In genomic region chr1:38987865-38988211, GRCm38 (mm10) we compare ENCODE assay signal across 9 mouse cellular contexts. TPM values are rescaled to one million over a fixed set of nuclear protein-coding genes. Genes with fewer than 3 reads are reported as not detected.
DNase-seq lines count a peak whose midpoint lies in the region; ATAC-seq and TF ChIP-seq lines count a peak whose summit lies in the region.
"Had no signal": no experiment of that assay in that cellular context is flagged by ENCODE, and none has a peak within 500 bp of the region (broad histone marks: within the 10 kb centered on the region; RNA-seq: fewer than 3 reads in every experiment).

No protein-coding gene starts in this region.

- H3K4me1 ChIP-seq in E14TG2a.4 (replicated peaks; ENCODE audit: low read depth, low read length): peaks cover 28% of the 10 kb centered on the region
- peaks cover 7% of the 10 kb centered on the region; the same call in 1 of the 2 replicates for H3K4me1 ChIP-seq in forebrain, postnatal 0 days (ENCODE audit: insufficient read depth)

- H3K9ac ChIP-seq in forebrain, postnatal 0 days: peak overlapping the region; percentile 78

- H3K4me2 ChIP-seq in forebrain, postnatal 0 days (ENCODE audit: low read depth): peak overlapping the region; percentile 83

- WGBS in forebrain, postnatal 0 days: under 1% methylated on average over 25 of the region's 25 CpGs

- H3K9me3 ChIP-seq in E14TG2a.4 (ENCODE audit: low read length): no peaks in the 10 kb centered on the region
- no peaks in the 10 kb centered on the region for H3K9me3 ChIP-seq in forebrain, postnatal 0 days (ENCODE audit: low read length)

- peaks cover 24% of the 10 kb centered on the region for H3K36me3 ChIP-seq in E14TG2a.4 (ENCODE audit: insufficient read depth, low read length)
- H3K36me3 ChIP-seq in forebrain, postnatal 0 days (ENCODE audit: insufficient read depth): peaks cover 8% of the 10 kb centered on the region

- no peak for DNase-seq in gastrocnemius, adult 2 months
- no peak for DNase-seq in gastrocnemius, postnatal 4 days (ENCODE audit: low spot score in 2 of 2)
- no peak for DNase-seq in forebrain, postnatal 0 days
- DNase-seq in right cerebral cortex, postnatal 36 days (ENCODE audit: low spot score in 2 of 2): no peak
- no peak for DNase-seq in thymus, postnatal 0 days (ENCODE audit: low spot score)
- no peak for DNase-seq in layer of hippocampus, postnatal 25 days (ENCODE audit: extremely low spot score in 1 of 2, low spot score in 1 of 2)

- H3K4me3 ChIP-seq in gastrocnemius, adult 2 months: peak overlapping the region; percentile 96
- H3K4me3 ChIP-seq in E14TG2a.4 (replicated peaks; ENCODE audit: low read length): peak overlapping the region; percentile 93
- peak overlapping the region; percentile 73 for H3K4me3 ChIP-seq in forebrain, postnatal 0 days (ENCODE audit: low read depth, low read length)

- ATAC-seq in forebrain, postnatal 0 days: peak; percentile 81
- ATAC-seq in megakaryocyte, adult 5-6 weeks (ENCODE audit: poor library complexity, severe bottlenecking): peak; percentile 75

- intact Hi-C loops in gastrocnemius, adult 2 months (cut with DNase I): loop anchor here (5.0 kb wide), 1 partner anchor 589 kb away; the partner anchor contains the start of gene Rnf149

- no peak for TF ChIP-seq CTCF in gastrocnemius, adult 2 months (IDR thresholded peaks at IDR 0.05)
- TF ChIP-seq CTCF in E14TG2a.4 (conservative IDR thresholded peaks at IDR 0.05; ENCODE audit: low read length): no peak
- TF ChIP-seq CTCF in forebrain, postnatal 0 days (IDR thresholded peaks at IDR 0.05; ENCODE audit: low read depth): no peak

- peak overlapping the region; percentile 97 for H3K27ac ChIP-seq in gastrocnemius, adult 2 months
- H3K27ac ChIP-seq in forebrain, postnatal 0 days (ENCODE audit: low read depth, low read length): peak overlapping the region; percentile 66

- no peaks in the 10 kb centered on the region for H3K27me3 ChIP-seq in E14TG2a.4 (ENCODE audit: insufficient read depth, low read length)
- no peaks in the 10 kb centered on the region for H3K27me3 ChIP-seq in forebrain, postnatal 0 days (ENCODE audit: insufficient read depth, low read length)

RNA-seq across cellular contexts. Expression of gene Pdcl3, which starts 2.4 kb away (rescaled TPM):
- 10 to 100 TPM; 68.9 to 69.1 TPM for total RNA-seq in gastrocnemius, adult 2 months (2021)
- total RNA-seq in gastrocnemius, postnatal 4 days (2021): 10 to 100 TPM; 87.1 to 93.4 TPM
- 58.4 and 73.2 TPM in 2 replicates for total RNA-seq in forebrain, postnatal 0 days (2014; rRNA removed)
- 157 and 159 TPM in 2 replicates for polyA plus RNA-seq in forebrain, postnatal 0 days (2015; fragmentation: Nextera tagmentation; extraction: Ambion mirVana)
- total RNA-seq in megakaryocyte, adult 5-6 weeks (2015): 77.5 and 88.7 TPM in 2 replicates
- total RNA-seq in megakaryocyte, adult 5-6 weeks (2017): 49.2 and 58.5 TPM in 2 replicates
- polyA plus RNA-seq in thymus, postnatal 0 days (2015; fragmentation: Nextera tagmentation; extraction: Ambion mirVana): 117 and 123 TPM in 2 replicates
- 10 to 100 TPM; 36.3 to 36.6 TPM for total RNA-seq in layer of hippocampus, postnatal 25 days (2021)

RNA-seq across cellular contexts. Expression of gene Nms, which starts 48.9 kb away (rescaled TPM):
- total RNA-seq in gastrocnemius, adult 2 months (2021): not detected
- total RNA-seq in gastrocnemius, postnatal 4 days (2021): not detected
- 0.15 and 1.3 TPM in 2 replicates for total RNA-seq in forebrain, postnatal 0 days (2014; rRNA removed)
- polyA plus RNA-seq in forebrain, postnatal 0 days (2015; fragmentation: Nextera tagmentation; extraction: Ambion mirVana): 0.38 and 0.85 TPM in 2 replicates
- total RNA-seq in megakaryocyte, adult 5-6 weeks (2015): not detected in 2 replicates
- total RNA-seq in megakaryocyte, adult 5-6 weeks (2017): not detected in 2 replicates
- polyA plus RNA-seq in thymus, postnatal 0 days (2015; fragmentation: Nextera tagmentation; extraction: Ambion mirVana): 0.86 and 0.88 TPM in 2 replicates
- not detected for total RNA-seq in layer of hippocampus, postnatal 25 days (2021)
- polyA plus RNA-seq: large intestine, adult 2 months had no signal
